Mouse (Mus musculus): ENCODE measurements around the gene Mylk3.

Gene Mylk3

DNA sequence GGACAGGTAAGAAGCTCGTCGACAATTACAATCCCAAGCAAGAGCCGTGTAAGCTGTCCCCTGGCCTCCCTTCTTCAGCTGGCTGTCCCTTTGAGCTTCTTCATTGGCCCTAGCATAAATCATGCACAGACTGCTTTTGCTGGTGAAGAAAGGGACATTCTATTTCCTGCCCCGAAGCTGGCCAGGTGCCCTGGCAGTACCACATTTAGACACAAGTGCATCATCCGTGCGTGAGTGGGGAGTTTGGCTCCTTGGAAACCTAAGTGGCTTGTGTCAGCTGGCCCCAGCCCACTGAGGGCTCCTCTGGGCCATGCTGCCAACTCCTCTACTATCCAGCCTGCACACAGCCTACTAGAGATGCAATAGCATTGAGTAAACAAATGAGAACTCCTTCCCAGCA lies at the start of gene Mylk3:
Gene Mylk3, minus strand, starts transcription at position 141 of the 400 bp plus-strand sequence.
- no peak for DNase-seq (ENCODE audit: low spot score)

DNA sequence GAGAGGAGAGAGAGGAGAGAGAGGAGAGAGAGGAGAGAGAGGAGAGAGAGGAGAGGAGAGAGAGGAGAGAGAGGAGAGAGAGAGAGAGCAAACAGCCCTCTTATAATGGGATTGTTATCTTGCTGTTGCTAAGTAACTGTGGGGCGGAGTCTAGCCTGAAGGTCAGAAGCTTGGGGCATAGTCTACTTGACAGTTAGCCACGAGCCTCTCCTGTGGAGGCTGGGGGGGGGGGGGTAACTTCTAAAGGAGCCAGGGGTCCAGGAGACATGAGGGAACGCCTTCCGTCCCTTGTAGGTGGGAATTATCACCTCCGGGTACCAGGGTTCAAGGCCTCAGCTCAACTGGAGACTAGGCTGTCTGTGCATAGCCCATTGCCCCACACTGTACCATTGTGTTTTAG lies 49.6 kb upstream of the Mylk3 start:
- DNase-seq (ENCODE audit: low spot score), result no peak

DNA sequence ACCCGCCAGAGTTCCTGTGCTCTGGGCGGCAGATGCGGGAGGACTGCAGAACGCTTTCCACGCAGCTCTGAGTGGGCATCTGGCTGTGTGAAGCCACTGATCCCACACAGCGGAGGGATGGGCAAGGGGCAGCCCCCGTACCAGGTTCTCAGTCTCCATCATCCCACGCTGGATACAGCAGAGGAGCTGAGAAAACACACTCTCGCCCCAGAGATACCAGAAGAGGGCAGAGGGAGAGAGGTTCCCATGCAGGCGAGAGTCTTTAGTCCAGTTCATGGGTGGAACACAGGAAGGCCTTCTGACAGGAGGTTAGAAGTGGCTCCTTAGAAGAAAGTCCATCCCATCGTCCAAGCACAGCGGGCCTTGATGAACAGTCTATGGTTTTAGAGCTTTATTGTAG lies 48.7 kb upstream of the Mylk3 start:
- DNase-seq (ENCODE audit: low spot score), result no peak

DNA sequence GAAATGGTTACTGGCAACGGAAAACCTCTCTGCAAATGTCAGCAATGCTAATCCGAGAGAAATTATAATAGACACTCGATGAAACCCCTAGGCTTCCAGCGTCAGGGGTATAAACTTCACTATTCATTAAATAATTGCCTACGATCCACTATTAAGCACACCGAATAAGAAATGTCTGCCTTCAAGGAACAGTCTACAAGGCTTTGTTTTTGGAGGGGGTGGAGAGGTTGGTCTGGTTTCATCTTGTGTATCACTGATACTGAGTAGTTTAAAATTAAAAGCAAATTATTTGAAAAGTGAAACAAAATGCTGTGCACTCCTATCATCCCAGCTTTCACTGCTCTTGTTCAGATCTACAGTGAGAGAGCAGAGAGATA lies 46.9 kb upstream of the Mylk3 start:
- no peak for DNase-seq (ENCODE audit: low spot score)

DNA sequence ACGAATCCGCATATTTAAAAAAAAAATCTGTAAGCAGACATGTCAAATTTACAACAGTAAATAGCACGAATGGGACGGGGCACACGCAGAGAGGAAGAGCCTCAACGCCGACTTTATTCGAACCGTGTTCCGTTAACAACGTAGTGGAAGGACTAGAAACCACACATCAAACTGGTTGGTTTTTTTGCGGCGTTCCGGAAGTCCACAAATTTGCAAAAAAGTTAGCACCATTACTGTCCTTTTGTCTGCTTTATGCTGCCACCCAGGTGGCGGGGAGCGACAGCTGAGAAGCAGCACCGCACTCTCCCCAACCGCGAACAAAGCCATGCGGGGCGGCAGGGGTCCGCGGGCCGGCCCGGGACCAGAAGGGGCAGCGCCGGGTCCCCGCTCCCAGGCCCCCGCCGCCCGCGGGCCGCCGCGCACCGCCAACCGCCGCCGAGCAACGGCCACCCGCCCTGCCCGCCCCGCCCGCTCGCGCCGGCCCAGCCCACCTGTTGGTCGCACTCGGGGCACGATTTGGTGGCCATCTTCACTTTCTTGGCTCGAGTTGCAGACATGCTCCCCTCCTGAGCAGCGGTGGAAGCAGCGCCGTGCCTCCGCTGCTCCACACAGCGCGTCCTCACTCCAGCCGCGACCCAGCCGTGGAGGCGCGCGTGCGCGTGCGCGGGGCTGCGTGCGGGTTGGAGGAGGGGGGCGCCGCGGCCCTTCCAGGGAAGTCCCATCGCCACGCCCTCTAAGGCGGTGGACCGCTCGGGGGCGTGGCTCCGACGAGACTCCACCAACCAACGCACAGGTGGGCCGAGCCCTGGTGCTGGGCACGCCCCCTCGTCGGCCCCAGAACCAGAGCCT lies 46.2 kb upstream of the Mylk3 start, which contains the start of gene 4921524J17Rik:
Gene 4921524J17Rik, minus strand, starts transcription at position 666 of the 849 bp plus-strand sequence.
- DNase-seq (ENCODE audit: low spot score), result peak; percentile 83

DNA sequence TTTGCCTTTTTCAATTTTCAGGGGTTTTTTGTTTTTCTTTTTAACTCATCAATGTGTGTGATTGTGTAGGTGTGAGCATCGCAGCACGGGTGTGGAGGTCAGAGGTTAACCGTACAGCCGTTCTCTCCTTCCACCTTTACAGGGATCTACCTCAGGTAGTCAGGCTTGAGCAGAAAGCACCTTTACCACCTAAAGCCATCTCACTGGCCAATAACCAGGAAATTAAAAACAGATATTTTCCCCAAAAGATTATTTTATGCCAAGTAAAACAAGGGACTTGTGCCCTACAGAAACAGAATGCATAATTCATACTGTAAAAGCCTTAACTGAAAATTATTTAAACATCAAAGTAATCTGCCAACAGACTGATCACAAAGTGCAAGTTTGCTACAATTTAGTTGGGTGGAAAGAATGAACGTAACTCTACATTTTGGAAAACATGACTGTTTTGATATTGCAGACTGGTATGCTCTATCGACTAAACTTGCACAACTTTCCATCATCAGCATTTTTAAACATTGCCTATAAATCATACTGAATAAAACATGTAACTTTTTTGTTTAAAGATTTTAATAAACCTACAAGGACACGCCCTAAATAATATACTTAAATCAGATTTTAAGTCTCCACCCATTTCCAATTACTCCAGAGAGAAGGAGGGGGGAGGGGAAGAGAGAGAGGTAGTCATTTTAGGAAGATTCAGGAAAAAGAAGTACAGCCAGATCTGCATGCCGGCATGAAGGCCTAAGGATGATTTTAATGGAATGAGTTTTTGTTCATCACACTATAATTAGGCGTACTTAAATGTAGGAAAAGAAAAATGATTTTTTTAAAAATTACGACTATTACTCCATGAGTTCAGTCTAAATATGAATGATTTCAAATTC lies 45.4 kb upstream of the Mylk3 start:
- DNase-seq (ENCODE audit: low spot score), result no peak

DNA sequence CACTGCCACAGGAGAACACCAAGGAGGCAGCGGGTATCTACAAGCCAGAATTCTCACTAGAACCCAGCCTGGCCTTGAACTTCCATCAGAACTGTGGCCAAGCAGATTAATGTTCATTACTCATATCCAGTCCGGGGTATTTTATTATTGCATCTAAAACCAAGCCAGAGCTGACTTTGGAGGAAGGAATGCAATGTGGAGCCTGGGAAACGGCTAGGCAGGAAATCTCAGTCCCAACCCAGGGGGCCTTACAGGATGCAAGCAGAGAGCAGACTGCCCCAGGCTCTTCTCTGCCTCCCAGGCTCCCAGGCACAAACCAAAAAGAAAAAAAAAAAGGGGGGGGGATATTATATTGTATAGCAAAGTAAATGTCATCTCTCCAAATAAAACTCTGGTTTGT lies 44.7 kb upstream of the Mylk3 start:
- no peak for DNase-seq (ENCODE audit: low spot score)

DNA sequence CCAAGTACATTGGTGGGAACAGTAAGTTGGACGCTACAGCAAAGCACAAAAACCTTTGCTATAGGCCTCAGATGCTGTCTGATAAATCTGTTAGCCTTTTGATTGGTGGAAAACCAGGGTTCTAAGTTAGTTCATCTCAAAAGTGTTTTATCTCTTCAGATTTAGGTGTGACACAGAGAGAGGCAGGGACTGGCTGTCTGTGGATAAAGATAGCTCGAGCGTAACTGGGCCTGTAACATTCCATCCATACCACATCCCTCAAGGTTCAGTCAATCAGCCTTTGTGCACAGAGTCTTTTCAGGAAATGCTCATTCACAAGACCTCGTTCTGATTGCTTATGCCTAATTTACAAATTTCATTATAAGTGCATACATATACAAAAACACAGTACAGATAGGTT lies 43.1 kb upstream of the Mylk3 start:
- no peak for DNase-seq (ENCODE audit: low spot score)

DNA sequence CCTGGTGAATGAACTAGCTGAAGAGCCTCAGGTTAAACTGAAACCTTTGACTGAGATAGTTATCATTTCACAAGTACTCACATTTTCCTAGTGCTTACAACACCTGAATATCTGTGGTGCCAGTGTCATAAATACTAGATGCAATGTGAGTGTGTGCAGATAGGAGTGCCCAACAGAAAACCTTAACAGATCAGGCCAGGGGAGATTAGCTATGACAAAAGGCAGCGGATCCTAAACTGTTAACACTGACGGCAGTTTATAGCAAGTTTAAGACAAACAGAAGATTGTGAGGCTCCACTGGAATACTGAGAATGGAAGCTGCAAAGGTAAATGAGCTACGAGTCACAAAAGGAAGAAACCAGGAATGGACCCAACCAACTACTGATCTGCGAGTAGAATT lies 40.9 kb upstream of the Mylk3 start:
- no peak for DNase-seq (ENCODE audit: low spot score)

DNA sequence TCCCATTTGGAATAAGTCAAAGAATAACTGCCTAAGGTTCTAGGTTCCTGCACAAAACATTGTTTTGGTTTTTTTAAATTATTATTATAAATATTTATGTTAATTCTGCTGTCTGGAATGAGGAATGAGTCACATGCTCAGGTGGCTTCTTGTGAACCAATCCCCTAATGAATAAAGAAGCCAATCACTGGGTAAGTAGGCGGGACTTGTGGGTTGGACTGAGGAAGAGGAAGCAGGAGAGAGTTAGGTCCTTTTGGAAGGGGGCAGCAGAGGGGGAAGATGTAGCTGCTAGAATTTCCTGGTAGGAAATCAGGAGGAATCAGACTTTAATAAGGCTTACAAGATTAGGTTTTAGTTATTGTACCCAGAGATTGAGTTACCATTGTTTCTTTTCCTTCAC lies 35.2 kb upstream of the Mylk3 start:
- no peak for DNase-seq (ENCODE audit: low spot score)

DNA sequence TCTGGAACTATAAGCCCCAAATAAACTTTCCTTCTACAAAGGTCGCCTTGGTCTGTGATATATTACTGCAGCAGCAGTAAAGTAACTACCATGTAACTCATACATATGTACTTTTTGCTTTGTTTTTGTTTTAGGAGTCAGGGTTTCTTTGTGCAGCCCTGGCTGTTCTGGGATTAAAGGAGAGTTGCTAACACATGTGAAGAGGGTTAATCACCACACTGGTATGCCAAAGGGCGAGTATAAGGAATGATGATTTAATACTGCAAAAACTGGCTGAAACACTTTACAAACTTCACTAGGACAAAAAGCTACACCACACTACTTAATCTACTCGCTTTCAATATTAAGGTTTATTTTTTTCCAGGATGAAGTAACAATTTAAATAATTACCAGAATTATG lies 22.4 kb upstream of the Mylk3 start:
- no peak for DNase-seq (ENCODE audit: low spot score)

DNA sequence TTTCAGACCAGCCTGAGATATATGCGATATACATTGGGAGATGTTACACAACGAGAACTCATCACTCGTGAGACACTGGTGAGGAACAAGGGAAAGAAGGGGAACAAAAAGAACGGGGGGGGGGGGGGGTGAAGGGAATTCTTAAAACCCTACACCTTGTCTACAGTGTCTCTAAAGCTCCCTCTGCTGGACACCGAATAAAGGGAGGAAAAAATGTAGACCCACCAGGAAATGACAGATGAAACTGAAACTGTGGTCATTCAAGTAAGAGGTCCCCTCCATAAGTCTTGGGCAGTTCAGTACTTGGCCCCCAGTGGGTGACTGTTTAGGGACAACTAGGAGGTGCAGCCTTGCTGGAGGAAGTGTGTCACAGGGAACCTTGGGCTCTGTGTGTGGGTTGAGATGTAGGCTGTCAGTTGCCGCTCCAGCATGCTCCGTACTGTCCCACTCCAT lies 21.9 kb upstream of the Mylk3 start:
- peak; percentile 50 for DNase-seq (ENCODE audit: low spot score)

DNA sequence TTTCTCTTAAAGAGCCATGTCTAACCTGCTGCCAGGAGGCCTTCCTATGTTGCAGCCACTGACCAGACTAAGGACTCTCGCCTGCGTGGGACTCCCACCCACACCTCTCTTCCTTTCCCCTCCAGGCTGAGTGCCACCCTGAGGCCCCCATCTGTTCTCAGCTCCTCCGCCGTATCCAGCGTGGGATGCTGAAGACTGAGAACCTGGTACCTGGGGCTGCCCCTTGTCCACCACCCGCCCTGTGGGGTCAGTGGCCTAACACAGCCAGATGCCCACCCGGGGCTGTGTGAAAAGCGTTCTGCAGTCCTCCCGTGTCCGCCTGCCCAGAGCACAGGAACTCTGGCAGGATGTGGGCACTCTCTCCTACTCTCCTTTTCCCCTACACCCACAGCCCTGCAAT lies 19.8 kb upstream of the Mylk3 start:
- DNase-seq (ENCODE audit: low spot score), result no peak

DNA sequence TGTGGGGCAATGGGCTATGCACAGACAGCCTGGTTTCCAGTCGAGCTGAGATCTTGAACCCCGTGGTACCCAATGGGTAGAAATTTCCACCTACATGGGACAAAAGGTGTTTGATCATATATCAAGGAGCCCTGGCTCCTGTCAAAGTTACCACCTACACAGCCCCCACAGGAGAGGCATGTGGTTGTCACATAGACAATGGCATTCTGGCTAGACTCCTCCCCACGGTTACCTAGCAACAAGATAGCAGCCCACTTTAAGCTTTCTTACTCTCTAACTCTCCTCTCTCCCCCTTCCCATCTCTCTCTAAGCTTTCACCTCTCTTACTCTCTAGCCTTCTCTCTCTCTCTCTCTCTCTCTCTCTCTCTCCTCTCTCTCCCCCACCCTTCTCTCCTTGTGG lies 19.3 kb upstream of the Mylk3 start:
- DNase-seq (ENCODE audit: low spot score), result no peak

DNA sequence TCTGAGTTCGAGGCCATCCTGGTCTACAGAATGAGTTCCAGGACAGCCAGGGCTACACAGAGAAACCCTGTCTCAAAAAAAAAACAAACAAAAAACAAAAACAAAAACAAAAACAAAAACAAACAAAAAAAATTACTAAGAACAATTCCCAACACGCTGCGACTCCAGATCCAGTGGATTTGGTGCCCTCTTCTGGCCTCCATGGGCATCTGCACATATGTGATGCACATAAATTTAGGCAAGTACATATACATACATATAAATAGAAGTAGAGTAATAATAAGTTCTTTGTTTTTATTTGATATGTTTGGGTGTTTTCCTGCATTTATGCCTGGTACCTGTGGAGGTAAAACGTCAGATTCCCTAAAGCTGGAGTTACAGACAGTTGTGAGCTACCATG lies 12.4 kb upstream of the Mylk3 start:
- no peak for DNase-seq (ENCODE audit: low spot score)

DNA sequence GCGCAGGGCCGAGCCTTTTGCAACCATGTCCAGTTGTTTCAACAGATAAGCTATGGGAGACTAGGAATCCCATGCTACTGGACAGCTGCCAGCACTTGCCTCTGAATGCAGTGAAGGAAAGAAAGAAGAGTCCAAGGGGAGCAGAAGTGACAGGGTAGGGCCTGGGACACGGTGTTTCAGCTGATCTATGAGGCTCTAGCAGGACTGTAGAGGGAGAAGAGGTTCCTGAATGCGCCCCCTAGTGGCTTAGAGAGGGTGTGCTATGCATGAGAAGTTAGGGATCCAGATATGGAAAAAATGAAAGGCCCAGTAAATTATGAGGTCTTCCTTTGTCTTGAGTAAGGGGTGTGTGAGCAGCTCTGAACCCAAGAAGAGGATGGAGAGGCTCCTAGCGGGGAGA lies 11.4 kb upstream of the Mylk3 start:
- no peak for DNase-seq (ENCODE audit: low spot score)

DNA sequence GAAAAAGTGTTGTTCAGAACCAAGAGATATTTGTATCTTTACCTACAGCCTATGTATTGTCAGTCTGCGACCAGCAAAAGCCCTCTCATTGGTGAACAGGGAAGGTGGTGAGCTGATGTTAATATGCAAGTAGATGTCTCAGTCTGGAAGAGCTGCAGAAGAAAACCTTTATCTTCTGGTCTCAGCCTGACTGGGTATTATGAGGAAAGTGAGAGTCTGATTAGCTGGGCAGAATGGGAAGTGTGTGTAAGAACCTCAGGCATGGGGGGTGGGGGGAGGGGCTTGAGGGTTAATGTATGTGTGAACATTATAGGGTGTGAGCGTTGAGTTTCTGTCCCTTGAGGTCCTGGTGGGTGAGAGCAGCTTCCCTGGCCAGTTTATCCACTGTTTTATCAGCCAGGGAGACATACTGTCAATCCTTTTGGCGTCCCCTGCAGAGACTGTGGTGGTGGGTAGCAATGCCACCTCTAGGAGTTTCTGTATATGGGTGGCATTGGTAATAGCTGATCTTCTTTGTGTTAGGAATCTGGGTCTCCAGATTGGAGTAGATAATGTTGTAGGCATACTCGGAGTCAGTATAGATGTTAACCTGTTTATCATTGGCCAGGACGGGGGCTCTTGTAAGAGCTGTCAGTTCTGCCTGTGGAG lies 10.4 kb upstream of the Mylk3 start:
- DNase-seq (ENCODE audit: low spot score), result no peak

DNA sequence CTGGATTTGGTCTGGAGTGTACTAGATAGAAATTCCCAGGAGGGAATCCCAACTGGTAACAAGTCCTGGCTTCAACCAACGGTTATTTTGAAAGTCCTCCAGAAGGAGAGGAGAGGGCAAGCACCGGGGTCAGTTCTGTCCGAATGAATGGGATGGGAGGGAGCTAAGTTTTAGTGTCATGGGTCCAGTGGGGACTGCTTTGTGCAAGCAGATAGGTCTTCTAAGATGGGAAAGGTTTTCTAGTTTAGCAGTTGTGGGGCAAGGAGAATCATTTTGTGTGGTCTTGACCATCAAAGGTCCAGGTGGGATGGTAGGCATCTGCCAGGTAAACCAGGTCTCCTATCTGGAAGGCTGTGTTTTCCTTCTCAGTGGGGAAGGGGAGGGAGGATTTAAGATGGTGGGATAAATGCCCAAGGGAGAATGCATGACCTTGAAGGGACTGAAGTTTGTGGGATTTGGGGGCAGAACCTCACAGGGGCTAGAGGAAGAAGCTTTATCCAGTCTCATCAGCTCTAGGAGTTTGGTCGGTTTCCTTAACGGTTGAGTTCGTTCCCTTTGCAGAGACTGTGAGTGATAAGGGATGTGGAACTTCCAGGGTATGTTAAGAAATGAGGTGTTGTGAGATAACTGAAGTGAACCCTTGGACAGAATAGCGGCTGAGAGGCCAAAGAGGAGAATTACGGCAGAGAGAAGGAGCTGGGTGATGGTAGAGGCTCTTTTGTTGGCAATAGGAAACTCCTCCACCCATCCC lies 9.7 kb upstream of the Mylk3 start:
- no peak for DNase-seq (ENCODE audit: low spot score)

DNA sequence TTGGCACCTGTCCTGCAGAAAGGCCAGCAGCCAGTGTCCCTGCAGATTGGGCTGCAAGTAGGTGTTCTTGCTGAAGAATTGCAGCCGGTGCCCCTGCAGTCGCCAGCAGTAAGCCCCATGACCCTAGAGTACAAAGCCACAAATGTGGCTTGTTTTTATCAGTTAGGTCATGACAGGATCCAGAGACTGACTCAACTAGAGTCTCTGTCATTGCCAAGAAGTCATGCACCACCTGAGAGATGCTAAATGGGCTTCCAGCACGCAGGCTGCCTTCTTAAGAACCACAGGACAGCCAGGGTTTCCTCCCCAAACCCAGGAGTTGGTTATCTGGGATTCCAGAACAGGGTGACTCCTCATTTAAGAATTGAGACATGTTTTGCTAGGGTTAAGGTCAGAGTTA lies 8.9 kb upstream of the Mylk3 start:
- DNase-seq (ENCODE audit: low spot score), result no peak

DNA sequence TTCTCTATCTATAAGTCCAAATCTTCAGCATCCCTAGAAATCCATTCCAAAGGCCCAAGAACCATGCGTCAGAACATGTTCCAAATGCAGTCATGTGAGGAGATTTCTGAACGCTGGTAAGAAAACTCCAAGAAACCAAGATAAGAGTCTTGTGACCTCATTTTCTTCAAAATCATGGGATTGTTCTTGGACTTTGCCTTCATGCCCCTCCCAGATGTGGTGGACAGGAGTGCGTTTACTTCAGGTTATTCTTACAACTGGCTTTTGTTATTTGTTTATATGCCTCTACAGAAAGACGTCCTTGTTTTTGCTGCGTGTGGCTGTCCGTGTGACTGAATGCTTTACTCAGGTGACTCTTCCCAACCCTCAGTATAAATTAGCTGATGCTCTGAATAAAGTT lies 7.1 kb upstream of the Mylk3 start:
- no peak for DNase-seq (ENCODE audit: low spot score)

DNA sequence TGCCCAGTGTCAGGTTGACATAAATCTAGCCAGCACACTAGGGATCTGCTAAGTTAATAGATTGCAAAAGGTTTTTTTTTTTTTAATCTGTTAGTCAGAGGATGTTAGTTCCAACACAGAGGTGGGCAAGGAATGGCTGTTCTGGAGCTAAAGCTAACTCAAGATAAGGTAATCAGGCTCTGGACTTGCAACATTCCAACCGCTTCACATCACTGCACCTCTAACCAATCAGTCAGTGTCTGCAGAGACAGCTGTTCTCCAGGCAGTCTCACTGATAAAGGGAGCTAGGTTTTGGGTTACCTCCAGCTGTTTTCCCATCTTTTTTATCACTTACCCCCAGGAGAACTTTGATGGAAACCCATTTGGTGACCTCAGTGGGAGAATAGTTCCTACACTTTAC lies 5.3 kb upstream of the Mylk3 start:
- DNase-seq (ENCODE audit: low spot score), result no peak

DNA sequence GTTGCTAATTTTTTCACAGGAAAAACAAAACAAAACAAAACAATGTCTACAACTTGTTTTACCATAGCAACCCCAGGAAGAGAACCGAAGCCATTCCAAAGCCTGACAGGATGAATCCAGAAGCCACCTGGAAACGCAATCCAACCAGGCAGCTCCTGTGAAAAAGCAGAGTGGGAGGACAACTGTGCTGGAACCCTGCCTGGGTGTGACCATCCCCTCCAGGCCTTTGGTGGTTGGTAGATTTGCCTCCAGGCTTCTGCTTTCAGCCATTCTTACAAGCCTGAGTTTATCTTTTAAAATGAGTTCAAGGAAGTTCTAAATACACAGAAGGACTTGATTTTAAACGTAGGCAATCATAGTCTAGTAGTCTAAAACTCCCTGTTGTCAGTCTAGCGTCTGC lies 4.2 kb downstream of the Mylk3 start:
- no peak for DNase-seq (ENCODE audit: low spot score)
